Mouse (Mus musculus): ENCODE measurements around the gene Gm20388. TPM values are rescaled to one million over a fixed set of nuclear protein-coding genes. Genes with fewer than 3 reads are reported as not detected.

Gm20388 gene
- polyA plus RNA-seq, 1 experiment: 0.36 TPM

DNA sequence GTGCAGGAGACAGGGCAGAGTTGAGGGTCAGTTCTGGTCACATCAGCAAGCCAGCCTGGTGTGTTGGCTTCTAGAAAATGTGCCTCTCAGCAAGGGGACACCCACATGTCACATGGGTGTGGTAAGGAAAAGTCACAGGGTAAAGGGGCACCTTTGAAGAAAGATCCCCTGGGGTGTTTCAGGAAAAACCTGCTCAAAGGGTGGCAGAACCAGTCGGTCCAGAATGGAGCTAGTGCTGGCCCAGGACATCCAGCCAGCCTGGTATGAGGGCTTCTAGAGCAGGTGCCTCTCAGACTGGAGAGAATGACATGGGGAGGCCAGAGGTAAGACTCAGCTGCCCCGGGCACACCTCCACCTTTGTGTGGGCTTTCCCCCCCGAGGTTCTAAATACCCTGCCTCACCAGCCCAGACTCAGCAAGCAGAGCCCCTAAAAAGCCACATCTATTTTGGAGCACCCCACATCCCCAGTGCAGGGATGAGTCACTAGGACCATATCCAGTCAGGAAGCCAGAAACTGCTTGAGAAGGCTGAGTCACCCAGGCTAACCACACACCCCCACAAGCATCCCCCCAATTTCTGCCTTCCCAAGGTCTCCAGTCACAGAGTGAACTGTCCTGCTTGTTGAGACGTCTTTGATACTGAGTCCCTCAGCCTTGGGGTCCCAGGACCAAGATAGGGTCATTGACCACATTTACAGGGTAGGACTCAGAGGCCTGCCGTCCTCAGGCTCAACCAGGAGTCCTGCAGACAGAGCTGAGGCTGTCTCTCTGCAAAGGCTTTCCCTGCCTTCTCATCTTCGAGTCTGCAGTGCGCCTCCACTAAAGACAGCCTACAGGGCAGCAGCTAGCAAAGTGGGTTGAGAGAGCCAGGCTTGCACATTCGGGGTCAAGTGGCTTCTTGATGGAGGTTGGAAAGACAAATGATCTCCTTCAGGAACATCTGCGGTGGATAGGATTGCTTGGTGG is 2445.3 kb downstream of the Gm20388 start:
- H3K9me3 ChIP-seq (ENCODE audit: control insufficient read depth, low read length): no peaks in the 10 kb centered on the region
- H3K4me3 ChIP-seq (replicated peaks): no peak overlapping the region
- peaks cover 56% of the 10 kb centered on the region for H3K27me3 ChIP-seq (ENCODE audit: control insufficient read depth)
- TF ChIP-seq GATA1 (IDR thresholded peaks at IDR 0.05; ENCODE audit: low read length): no peak
- no peak for TF ChIP-seq TAL1 (IDR thresholded peaks at IDR 0.05; ENCODE audit: low read length)
- H3K36me3 ChIP-seq (ENCODE audit: control insufficient read depth): no peaks in the 10 kb centered on the region
- H3K4me1 ChIP-seq (ENCODE audit: control insufficient read depth): peaks cover 15% of the 10 kb centered on the region

GRCm38 (mm10) chr8:122357202-122357601 is 2446.6 kb downstream of the Gm20388 start:
- no peak overlapping the region for H3K4me3 ChIP-seq (replicated peaks)
- peaks cover 7% of the 10 kb centered on the region for H3K4me1 ChIP-seq (ENCODE audit: control insufficient read depth)
- TF ChIP-seq GATA1 (IDR thresholded peaks at IDR 0.05; ENCODE audit: low read length) (no peak), TAL1 (IDR thresholded peaks at IDR 0.05; ENCODE audit: low read length) (no peak)
- H3K36me3 ChIP-seq (ENCODE audit: control insufficient read depth): no peaks in the 10 kb centered on the region
- peaks cover 65% of the 10 kb centered on the region for H3K27me3 ChIP-seq (ENCODE audit: control insufficient read depth)
- H3K9me3 ChIP-seq (ENCODE audit: control insufficient read depth, low read length): no peaks in the 10 kb centered on the region

DNA sequence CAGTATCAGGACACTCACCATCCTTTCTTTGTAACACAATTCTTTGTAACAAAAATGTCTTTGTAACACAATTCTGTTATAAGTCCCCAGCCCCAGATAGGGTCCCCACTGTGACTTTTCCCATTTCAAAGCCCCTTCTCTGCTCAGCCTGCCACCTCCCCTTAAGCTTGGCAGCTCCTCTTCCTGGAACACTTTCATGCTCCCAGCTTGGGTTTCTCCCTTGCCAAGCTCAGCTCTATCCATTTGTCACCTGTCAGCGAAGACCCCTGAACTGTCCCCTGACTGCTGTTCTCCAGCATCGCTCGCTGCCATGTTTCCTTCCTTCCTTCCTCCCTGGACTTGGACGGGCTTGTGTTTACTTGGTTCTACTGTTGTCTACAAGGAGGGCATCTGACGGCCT is 2447.0 kb downstream of the Gm20388 start:
- Histone ChIP-seq H3K36me3 (ENCODE audit: control insufficient read depth) (no peaks in the 10 kb centered on the region), H3K9me3 (ENCODE audit: control insufficient read depth, low read length) (no peaks in the 10 kb centered on the region), H3K4me1 (ENCODE audit: control insufficient read depth) (peaks cover 7% of the 10 kb centered on the region), H3K4me3 (replicated peaks) (no peak overlapping the region), H3K27me3 (ENCODE audit: control insufficient read depth) (peaks cover 67% of the 10 kb centered on the region)
- no peak for TF ChIP-seq TAL1 (IDR thresholded peaks at IDR 0.05; ENCODE audit: low read length)
- no peak for TF ChIP-seq GATA1 (IDR thresholded peaks at IDR 0.05; ENCODE audit: low read length)

DNA sequence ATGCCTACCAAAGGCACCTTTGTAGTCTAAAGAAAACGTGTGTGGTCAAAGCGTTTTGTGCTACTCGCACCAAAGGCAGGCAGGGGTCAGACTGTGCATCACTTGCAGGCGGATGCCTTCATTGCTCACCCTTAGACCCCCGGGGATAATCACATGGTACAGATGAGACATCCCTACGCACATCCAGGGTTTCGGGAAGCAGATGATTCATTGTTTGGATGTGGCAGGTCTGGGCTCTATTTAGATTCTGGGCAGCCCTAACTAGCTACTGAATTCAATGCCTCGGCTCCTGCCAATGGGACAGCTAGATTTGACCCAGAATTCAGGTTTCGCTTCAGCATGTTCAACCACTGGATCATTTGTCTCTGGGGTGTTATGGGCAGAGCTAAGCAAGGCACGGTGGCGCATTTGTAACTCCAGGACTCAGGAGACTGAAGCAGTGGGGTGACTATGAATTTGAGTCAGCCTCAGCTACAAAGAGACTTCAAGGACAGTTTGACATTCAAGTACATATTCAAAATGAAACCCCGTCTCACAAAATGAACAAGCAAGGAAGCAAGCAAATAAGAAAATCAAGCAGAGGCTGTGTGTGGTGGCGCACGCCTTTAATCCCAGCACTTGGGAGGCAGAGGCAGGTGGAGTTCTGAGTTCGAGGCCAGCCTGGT is 2448.6 kb downstream of the Gm20388 start:
- Histone ChIP-seq H3K9me3 (ENCODE audit: control insufficient read depth, low read length) (no peaks in the 10 kb centered on the region), H3K36me3 (ENCODE audit: control insufficient read depth) (no peaks in the 10 kb centered on the region), H3K4me1 (ENCODE audit: control insufficient read depth) (peaks cover 7% of the 10 kb centered on the region), H3K4me3 (replicated peaks) (no peak overlapping the region), H3K27me3 (ENCODE audit: control insufficient read depth) (peaks cover 72% of the 10 kb centered on the region)
- TF ChIP-seq TAL1 (IDR thresholded peaks at IDR 0.05; ENCODE audit: low read length) (no peak), GATA1 (IDR thresholded peaks at IDR 0.05; ENCODE audit: low read length) (no peak)

- TF ChIP-seq TAL1 (IDR thresholded peaks at IDR 0.05; ENCODE audit: low read length) (no peak), GATA1 (IDR thresholded peaks at IDR 0.05; ENCODE audit: low read length) (no peak)
- Histone ChIP-seq H3K4me3 (replicated peaks) (no peak within 1 kb of the TSS), H3K4me1 (ENCODE audit: control insufficient read depth) (peaks cover 4% of the 10 kb centered on the region), H3K36me3 (ENCODE audit: control insufficient read depth) (no peaks in the 10 kb centered on the region), H3K9me3 (ENCODE audit: control insufficient read depth, low read length) (peaks cover 4% of the 10 kb centered on the region), H3K27me3 (ENCODE audit: control insufficient read depth) (peaks cover 67% of the 10 kb centered on the region)
Observed at GRCm38 (mm10) chr8:122360696-122361416, 2450.2 kb downstream of the Gm20388 start, which contains the start of gene Trhr2. Gene Trhr2 (minus strand): TSS chr8:122360746.

DNA sequence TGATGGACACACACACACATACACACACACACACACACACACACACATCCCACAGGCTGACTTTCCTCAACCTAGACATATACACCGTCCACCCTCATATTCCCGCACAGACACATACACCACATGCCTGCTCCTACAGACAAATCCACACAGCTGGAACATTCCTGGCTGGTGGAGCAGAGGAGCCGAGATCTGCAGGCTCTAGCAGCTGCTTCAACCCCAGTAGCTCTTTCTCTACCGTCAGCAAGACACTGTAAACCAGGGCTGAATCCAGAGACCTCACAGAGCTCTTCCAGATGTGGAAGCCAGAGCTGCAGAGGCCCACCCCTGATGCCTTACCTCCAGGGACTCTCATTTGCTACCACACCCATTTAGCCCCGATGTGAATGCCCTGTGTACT is 2451.6 kb downstream of the Gm20388 start:
- peaks cover 4% of the 10 kb centered on the region for H3K9me3 ChIP-seq (ENCODE audit: control insufficient read depth, low read length)
- H3K4me3 ChIP-seq (replicated peaks): no peak overlapping the region
- TF ChIP-seq TAL1 (IDR thresholded peaks at IDR 0.05; ENCODE audit: low read length) (no peak), GATA1 (IDR thresholded peaks at IDR 0.05; ENCODE audit: low read length) (no peak)
- H3K36me3 ChIP-seq (ENCODE audit: control insufficient read depth): no peaks in the 10 kb centered on the region
- peaks cover 4% of the 10 kb centered on the region for H3K4me1 ChIP-seq (ENCODE audit: control insufficient read depth)
- H3K27me3 ChIP-seq (ENCODE audit: control insufficient read depth): peaks cover 58% of the 10 kb centered on the region

- H3K36me3 ChIP-seq (ENCODE audit: control insufficient read depth): no peaks in the 10 kb centered on the region
- H3K4me1 ChIP-seq (ENCODE audit: control insufficient read depth): peaks cover 4% of the 10 kb centered on the region
- H3K27me3 ChIP-seq (ENCODE audit: control insufficient read depth): peaks cover 51% of the 10 kb centered on the region
- no peak for TF ChIP-seq TAL1 (IDR thresholded peaks at IDR 0.05; ENCODE audit: low read length)
- TF ChIP-seq GATA1 (IDR thresholded peaks at IDR 0.05; ENCODE audit: low read length): no peak
- H3K4me3 ChIP-seq (replicated peaks): no peak overlapping the region
- H3K9me3 ChIP-seq (ENCODE audit: control insufficient read depth, low read length): peaks cover 4% of the 10 kb centered on the region
Observed at GRCm38 (mm10) chr8:122362967-122363366, 2452.3 kb downstream of the Gm20388 start.

GRCm38 (mm10) chr8:122368494-122368893 is 2457.9 kb downstream of the Gm20388 start:
- peaks cover 4% of the 10 kb centered on the region for H3K9me3 ChIP-seq (ENCODE audit: control insufficient read depth, low read length)
- TF ChIP-seq TAL1 (IDR thresholded peaks at IDR 0.05; ENCODE audit: low read length) (no peak), GATA1 (IDR thresholded peaks at IDR 0.05; ENCODE audit: low read length) (no peak)
- H3K36me3 ChIP-seq (ENCODE audit: control insufficient read depth): no peaks in the 10 kb centered on the region
- H3K4me3 ChIP-seq (replicated peaks): no peak overlapping the region
- peaks cover 10% of the 10 kb centered on the region for H3K27me3 ChIP-seq (ENCODE audit: control insufficient read depth)
- peaks cover 17% of the 10 kb centered on the region for H3K4me1 ChIP-seq (ENCODE audit: control insufficient read depth)

All from erythroblast, embryonic 14.5 days (primary cell).